Mouse (Mus musculus) liver, embryonic 11.5 days (tissue): ENCODE measurements around the gene Actn1. TPM values are rescaled to one million over a fixed set of nuclear protein-coding genes. Genes with fewer than 3 reads are reported as not detected.
"Not testable (repeated sequence)": the region's sequence is repeated elsewhere in the genome, so short reads cannot be mapped to it uniquely, and the experiment has no call there.

Source experiments
- ATAC-seq: fragments of 200-750 bp; cut with Nextera tagmentation; replicated peaks from 2 replicates; pipeline ENCODE4 v1.8.0; 2017; ENCODE audit warnings: moderate number of reproducible peaks, mild to moderate bottlenecking, moderate TSS enrichment, moderate library complexity; ENCODE audit not compliant: low FRiP score
- DNase-seq: peaks from one replicate; pipeline ENCODE4 v3.0.0-alpha.2; 2017; ENCODE audit warnings: low spot score
- H3K27ac ChIP-seq: fragments of 300-500 bp; sonication (generic); 2 replicates; pipeline ENCODE4 v1.5.1; 2014; ENCODE audit warnings: mild to moderate bottlenecking, low read depth, low read length, control low read depth
- H3K27me3 ChIP-seq: fragments of 300-500 bp; sonication (generic); replicated peaks from 2 replicates; pipeline ENCODE4 v1.6.1; 2014; ENCODE audit warnings: low read length, mixed read lengths; ENCODE audit not compliant: control insufficient read depth, insufficient read depth
- H3K36me3 ChIP-seq: fragments of 300-500 bp; sonication (generic); 2 replicates; pipeline ENCODE4 v1.6.1; 2014; ENCODE audit warnings: mild to moderate bottlenecking, low read length, moderate library complexity, mixed read lengths; ENCODE audit not compliant: control insufficient read depth, insufficient read depth
- H3K4me1 ChIP-seq: fragments of 300-500 bp; sonication (generic); replicated peaks from 2 replicates; pipeline ENCODE4 v1.6.1; 2014; ENCODE audit warnings: low read length, mixed read lengths; ENCODE audit not compliant: control insufficient read depth, insufficient read depth
- H3K4me2 ChIP-seq: fragments of 300-500 bp; sonication (generic); 2 replicates; pipeline ENCODE4 v1.6.1; 2014; ENCODE audit warnings: mild to moderate bottlenecking, control low read depth, moderate library complexity
- H3K4me3 ChIP-seq: fragments of 300-500 bp; sonication (generic); 2 replicates; pipeline ENCODE4 v1.5.1; 2014; ENCODE audit warnings: low read depth, low read length, control low read depth
- H3K9ac ChIP-seq: fragments of 300-500 bp; sonication (generic); 2 replicates; pipeline ENCODE4 v1.6.1; 2014; ENCODE audit warnings: low read depth, low read length, control low read depth
- H3K9me3 ChIP-seq: fragments of 300-500 bp; sonication (generic); 2 replicates; pipeline ENCODE4 v1.6.1; 2016; ENCODE audit warnings: low read length, inconsistent platforms, mixed read lengths; ENCODE audit not compliant: control insufficient read depth
- whole genome bisulfite sequencing: fragments of 180-500 bp; shearing (Covaris S2); extraction: QIAGEN DNeasy Blood & Tissue Kit; methylation state at CpG from one replicate; pipeline ENCODE4 v1.1.7; 2014; 5-methylcytosine and 5-hydroxymethylcytosine counted together
- polyA plus RNA-seq: library from polyadenylated mRNA; unstranded; fragments of >200 nt; fragmentation: Nextera tagmentation; extraction: Ambion mirVana; gene quantifications from 2 replicates; pipeline ENCODE4 v1.2.1, GENCODE M21; 2014

Actn1 gene
- polyA plus RNA-seq, 1 experiment from 2014 or later: 28.3 TPM

DNA sequence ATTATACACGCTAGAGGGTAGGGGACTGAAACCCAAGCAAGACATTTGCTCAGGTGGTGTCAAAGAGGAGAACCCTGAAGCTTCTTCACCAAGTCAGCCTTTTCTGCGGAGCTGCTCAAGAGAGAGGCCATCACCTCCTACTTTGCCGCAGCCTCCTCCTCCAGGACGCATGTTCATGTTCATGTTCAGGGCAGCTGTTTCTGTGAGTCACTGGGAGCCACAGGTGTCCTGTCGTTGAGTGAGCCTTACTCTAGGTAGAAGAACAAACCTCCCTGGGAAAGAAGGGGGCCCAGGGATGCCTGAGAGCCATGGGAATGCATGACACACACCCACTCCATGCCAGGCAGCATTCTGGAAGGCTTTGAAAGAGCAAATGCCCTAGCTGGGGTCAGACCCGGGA is 7.8 kb upstream of the Actn1 start:
- no peaks in the 10 kb centered on the region for H3K36me3 ChIP-seq
- H3K27ac ChIP-seq: no peak overlapping the region
- H3K4me3 ChIP-seq: no peak overlapping the region
- WGBS: 81% methylated on average over 6 of the region's 6 CpGs
- peaks cover 12% of the 10 kb centered on the region for H3K4me1 ChIP-seq
- no peak overlapping the region for H3K9ac ChIP-seq
- ATAC-seq: no peak
- H3K27me3 ChIP-seq: no peaks in the 10 kb centered on the region
- H3K4me2 ChIP-seq: no peak overlapping the region
- H3K9me3 ChIP-seq: no peaks in the 10 kb centered on the region
- DNase-seq: no peak

DNA sequence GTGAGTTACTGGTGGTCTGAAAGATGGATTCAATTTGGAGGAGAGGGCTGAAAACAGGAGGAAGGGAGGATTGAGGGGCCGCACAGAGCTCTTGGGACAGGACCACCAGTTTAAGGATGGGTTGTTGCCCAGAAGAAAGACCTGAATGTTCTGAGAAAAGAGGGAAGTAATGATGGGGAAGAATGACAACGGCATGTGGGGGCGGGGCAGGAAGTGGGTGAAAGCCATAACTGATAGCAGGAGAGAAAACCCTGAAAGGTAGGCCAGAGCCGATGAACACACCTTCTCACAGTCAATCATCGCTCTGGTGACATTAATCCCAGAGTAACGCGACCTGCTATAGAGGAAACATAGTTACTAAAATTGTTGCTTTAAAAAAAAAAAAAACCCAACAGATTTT is 4.2 kb upstream of the Actn1 start:
- not testable (repeated sequence) for DNase-seq, H3K27ac ChIP-seq, ATAC-seq, H3K4me2 ChIP-seq, H3K36me3 ChIP-seq, H3K9me3 ChIP-seq, H3K4me1 ChIP-seq, H3K4me3 ChIP-seq, H3K9ac ChIP-seq
- H3K27me3 ChIP-seq: peaks cover 21% of the 10 kb centered on the region
- WGBS: 55% methylated on average over 7 of the region's 7 CpGs

DNA sequence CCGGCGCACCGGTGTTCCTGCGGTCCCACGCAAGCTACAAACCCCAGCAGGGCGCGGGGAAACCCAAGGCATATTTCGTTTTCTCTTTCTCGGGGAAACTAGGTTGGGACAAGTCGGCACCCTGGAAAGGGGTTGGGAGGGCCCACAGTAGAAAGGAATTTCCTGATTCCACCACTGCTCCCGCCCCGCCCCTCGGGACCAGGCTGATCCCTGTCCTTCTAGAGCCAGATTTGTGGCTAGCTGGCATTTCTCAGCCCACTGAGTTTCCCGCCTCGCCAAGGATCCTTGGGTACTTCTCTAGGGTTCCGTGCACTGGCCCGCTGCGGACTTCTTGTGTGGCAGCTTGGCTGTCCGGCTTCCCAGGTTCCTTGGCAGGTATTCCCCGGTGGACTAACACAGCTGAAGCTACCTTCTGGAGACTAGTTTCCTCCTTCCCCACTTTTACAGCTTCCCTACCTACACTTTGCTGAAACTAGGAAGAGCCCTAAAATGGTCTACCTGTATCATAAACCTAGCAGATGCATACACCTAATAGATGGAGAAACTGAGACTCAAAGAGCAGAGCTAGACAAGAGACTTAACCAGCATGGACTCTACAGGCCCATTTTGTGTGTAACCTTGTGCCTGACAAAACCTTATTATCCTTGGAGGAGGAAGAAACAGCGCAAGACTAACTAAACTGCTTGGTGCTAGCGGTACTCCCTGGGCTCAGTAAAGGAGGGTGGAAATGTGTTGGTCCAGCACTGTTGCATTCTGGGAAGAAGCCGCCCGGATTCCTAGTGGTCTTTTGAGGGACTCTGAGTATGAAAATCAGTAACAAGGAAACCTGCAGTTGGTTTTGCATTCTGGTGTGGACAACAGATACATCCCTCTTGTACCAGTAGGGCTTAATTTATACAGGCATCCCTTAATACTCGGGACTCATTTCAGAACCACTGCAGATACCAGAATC is 849 bp upstream of the Actn1 start:
- WGBS: 16% methylated on average over 25 of the region's 25 CpGs
- DNase-seq: no peak

DNA sequence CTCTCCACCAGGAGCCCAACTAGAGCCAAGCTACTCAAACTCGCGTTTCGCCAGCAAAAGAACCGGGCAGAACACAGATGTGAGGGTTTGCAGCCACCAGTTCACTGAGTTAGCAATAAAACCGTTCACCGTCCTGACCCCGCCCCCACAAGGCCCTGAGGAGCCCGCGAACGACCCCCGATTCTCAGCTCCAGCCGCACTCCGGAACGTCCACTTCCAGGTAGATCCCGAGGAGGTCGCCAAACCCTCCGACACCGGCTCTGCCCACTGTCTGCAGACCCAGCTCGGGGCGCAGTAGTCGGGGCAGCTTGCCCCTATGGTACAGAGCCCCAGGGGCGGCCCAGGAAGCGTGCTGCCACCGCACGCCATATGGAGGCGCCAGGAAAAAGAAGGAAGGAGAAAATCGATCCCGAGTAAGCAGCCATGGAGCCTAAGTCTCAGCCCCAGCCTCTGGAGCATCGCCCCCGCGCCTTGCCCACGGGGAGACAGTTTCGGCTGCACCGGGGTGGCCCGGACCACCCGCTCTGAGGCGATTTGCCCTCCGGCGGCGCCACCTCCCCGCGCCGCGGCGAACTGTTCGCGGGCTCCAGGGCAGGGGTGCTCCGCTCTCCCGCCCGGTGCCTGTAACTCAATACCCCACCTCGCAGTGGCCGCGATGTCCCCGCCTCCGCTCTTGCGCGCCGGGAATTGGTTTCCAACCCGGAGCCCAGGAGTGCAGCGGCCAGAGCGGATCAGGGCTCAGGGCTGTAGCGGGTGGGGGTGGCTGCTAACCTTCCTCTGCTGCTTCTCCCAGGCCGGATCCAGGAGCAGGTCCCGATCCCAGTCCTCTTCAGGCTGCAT is 735 bp downstream of the Actn1 start:
- Histone ChIP-seq H3K9ac (peak overlapping the region; percentile 75), H3K36me3 (no peaks in the 10 kb centered on the region; the same call in 1 of the 2 replicates), H3K27ac (peak overlapping the region; percentile 89), H3K4me2 (peak overlapping the region; percentile 71), H3K4me1 (peaks cover 7% of the 10 kb centered on the region), H3K27me3 (peaks cover 31% of the 10 kb centered on the region), H3K9me3 (no peaks in the 10 kb centered on the region), H3K4me3 (peak overlapping the region; percentile 75)
- WGBS: under 1% methylated on average over 55 of the region's 64 CpGs
- ATAC-seq (peak; percentile 66), DNase-seq (peak; percentile 85)

More for the DNA sequence above, 849 bp upstream of the Actn1 start:
- Histone ChIP-seq H3K9ac (peak overlapping the region; percentile 45), H3K9me3 (no peaks in the 10 kb centered on the region), H3K4me1 (peaks cover 7% of the 10 kb centered on the region), H3K27me3 (peaks cover 31% of the 10 kb centered on the region), H3K36me3 (no peaks in the 10 kb centered on the region), H3K27ac (peak overlapping the region; percentile 16; the same call in 1 of the 2 replicates), H3K4me3 (peak overlapping the region; percentile 75), H3K4me2 (peak overlapping the region; percentile 71)
- ATAC-seq: no peak

DNA sequence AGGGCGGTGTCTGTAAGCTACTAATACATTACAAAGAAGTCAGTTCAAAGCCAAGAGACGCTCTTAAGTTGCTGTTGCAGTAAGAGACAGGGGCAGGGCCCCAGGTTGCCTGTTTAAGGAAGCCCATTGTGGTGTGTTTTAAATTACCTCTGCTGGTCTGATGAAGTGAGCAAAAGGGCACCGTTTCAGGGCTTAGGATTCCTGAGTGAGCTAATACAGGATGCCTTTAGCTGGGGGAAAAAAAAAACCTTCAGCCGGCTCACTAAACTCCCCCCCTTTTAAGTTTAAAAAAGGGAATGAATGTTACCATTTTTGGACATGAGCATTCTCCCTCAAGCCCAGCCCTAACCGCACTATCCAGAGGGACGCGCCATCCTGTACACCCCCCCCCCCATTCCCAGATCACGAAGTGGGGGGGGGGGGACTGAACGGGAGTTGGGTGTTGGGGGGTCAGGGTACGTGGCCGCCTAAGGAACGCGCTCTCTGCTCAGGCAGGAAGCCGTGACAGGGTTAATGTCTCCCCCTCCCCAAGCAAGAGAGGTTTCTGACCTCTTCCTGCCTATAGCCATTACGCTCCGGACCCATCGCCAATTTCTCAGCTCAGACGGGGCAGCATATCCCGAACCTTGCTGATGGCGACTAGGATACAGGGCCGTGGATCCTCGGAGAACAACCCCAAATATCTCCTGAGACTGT is 1.5 kb downstream of the Actn1 start:
- DNase-seq (no peak), ATAC-seq (no peak)
- H3K9ac ChIP-seq: peak overlapping the region; percentile 75
- no peaks in the 10 kb centered on the region for H3K9me3 ChIP-seq
- peaks cover 7% of the 10 kb centered on the region for H3K4me1 ChIP-seq
- peak overlapping the region; percentile 75 for H3K4me3 ChIP-seq
- H3K27me3 ChIP-seq: peaks cover 31% of the 10 kb centered on the region
- peak overlapping the region; percentile 89 for H3K27ac ChIP-seq
- peak overlapping the region; percentile 71 for H3K4me2 ChIP-seq
- WGBS: 4% methylated on average over 22 of the region's 22 CpGs
- H3K36me3 ChIP-seq: no peaks in the 10 kb centered on the region; the same call in 1 of the 2 replicates

DNA sequence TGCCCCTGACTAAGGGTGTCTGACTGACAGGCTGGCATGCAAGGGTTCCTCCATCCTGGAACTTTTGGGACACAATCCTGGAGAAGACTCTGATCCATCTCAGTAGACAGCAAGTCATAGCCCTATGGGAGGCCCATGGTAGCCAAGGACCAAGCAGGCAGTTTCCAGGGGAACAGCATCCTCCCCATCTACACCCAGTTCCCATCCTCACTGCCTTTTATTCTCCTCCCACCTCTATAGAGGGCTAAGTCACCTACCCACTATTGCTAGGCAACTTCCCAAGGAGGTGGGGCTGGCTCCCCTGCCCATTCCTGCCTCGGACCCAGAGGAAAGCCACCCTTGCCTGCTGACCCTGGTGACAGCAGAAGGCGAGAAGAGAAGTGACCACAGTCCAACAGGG is 8.2 kb downstream of the Actn1 start:
- ATAC-seq (no peak), DNase-seq (no peak)
- Histone ChIP-seq H3K4me2 (no peak overlapping the region), H3K9ac (no peak overlapping the region), H3K9me3 (no peaks in the 10 kb centered on the region), H3K36me3 (no peaks in the 10 kb centered on the region; the same call in 1 of the 2 replicates), H3K27me3 (no peaks in the 10 kb centered on the region), H3K4me1 (peaks cover 19% of the 10 kb centered on the region), H3K4me3 (no peak overlapping the region), H3K27ac (no peak overlapping the region)
- 79% methylated on average over 2 of the region's 2 CpGs for WGBS

DNA sequence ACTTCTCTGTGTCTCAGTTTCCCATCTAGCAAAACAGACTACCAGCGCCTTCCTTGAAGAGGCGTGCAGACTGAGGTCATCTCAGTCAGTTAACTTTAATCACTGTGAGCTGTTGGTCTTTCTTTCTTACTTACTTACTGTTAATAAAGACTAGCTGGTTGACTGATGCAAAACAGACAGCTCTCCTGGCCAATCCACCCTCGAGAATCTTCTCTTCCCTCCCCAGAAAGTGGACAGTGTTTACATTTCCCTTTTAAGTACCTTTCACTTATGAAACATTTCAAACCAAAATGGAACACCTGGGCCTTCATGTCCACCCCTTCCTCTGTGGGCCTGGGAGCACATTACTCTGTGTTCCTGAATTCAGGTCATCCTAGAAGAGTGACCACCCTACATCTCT is 8.6 kb downstream of the Actn1 start:
- H3K4me3 ChIP-seq: no peak overlapping the region
- no peak overlapping the region for H3K9ac ChIP-seq
- H3K27ac ChIP-seq: no peak overlapping the region
- H3K36me3 ChIP-seq: no peaks in the 10 kb centered on the region; the same call in 1 of the 2 replicates
- 70% methylated on average over 3 of the region's 3 CpGs for WGBS
- no peak overlapping the region for H3K4me2 ChIP-seq
- H3K9me3 ChIP-seq: no peaks in the 10 kb centered on the region
- H3K27me3 ChIP-seq: no peaks in the 10 kb centered on the region
- ATAC-seq (no peak), DNase-seq (no peak)
- peaks cover 19% of the 10 kb centered on the region for H3K4me1 ChIP-seq

DNA sequence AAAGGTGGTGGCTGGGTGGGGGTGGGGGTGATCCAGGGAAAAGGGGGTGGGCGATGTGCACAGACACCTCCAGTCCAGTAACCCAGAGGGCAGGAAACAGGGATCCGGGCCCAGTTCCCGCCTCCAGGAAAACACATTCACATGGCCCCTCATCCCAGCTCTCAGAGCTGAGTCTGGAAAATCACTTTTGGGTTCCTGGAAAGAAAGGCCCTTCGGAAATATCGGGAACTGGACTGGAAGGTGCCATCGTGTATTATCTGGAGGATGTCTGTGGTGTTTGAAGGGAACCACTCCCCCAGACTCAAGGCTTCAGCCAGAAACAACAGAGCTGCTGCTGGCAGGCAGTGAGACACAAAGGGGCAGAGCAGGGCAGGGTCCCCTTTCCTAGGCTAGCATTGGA is 10.6 kb downstream of the Actn1 start:
- WGBS: 66% methylated on average over 6 of the region's 6 CpGs
- no peak overlapping the region for H3K4me3 ChIP-seq
- ATAC-seq (no peak), DNase-seq (no peak)
- no peaks in the 10 kb centered on the region for H3K27me3 ChIP-seq
- H3K9ac ChIP-seq: no peak overlapping the region
- H3K4me2 ChIP-seq: no peak overlapping the region
- no peaks in the 10 kb centered on the region for H3K9me3 ChIP-seq
- no peak overlapping the region for H3K27ac ChIP-seq
- peaks cover 19% of the 10 kb centered on the region for H3K4me1 ChIP-seq
- H3K36me3 ChIP-seq: no peaks in the 10 kb centered on the region
